Mouse (Mus musculus): ENCODE results near the gene Acap1. TPM values are rescaled to one million over a fixed set of nuclear protein-coding genes. Genes with fewer than 3 reads are reported as not detected.

The Acap1 gene
- polyA plus RNA-seq (2011; ENCODE audit: insufficient read depth, insufficient read length, low replicate concordance, missing spikeins), result 63.5 and 179 TPM in 2 replicates

- peak within 1 kb of the TSS; percentile 90 for H3K27ac ChIP-seq (ENCODE audit: control insufficient read depth, insufficient read depth, low read depth, low read length, poor library complexity)
- peaks cover 4% of the 10 kb centered on the region; the same call in 1 of the 2 replicates for H3K4me1 ChIP-seq (ENCODE audit: control insufficient read depth, insufficient read depth, low read length)
- peak within 1 kb of the TSS; percentile 64 for H3K4me3 ChIP-seq (replicated peaks; ENCODE audit: control insufficient read depth, low read depth, low read length)
- peak; percentile 14; the same call in 1 of the 2 replicates for TF ChIP-seq POLR2A (IDR thresholded peaks at IDR 0.05; ENCODE audit: borderline replicate concordance, control insufficient read depth, low read depth, low read length)
- no peak for TF ChIP-seq CTCF (IDR thresholded peaks at IDR 0.05; ENCODE audit: control insufficient read depth, insufficient read depth, low read length)
- WGBS, result 9% methylated on average over 4 of the region's 4 CpGs
Measured at GRCm38 (mm10) chr11:69895291-69895690, at the start of gene Acap1. TSS of gene Acap1 (minus strand) at chr11:69895539.

DNA sequence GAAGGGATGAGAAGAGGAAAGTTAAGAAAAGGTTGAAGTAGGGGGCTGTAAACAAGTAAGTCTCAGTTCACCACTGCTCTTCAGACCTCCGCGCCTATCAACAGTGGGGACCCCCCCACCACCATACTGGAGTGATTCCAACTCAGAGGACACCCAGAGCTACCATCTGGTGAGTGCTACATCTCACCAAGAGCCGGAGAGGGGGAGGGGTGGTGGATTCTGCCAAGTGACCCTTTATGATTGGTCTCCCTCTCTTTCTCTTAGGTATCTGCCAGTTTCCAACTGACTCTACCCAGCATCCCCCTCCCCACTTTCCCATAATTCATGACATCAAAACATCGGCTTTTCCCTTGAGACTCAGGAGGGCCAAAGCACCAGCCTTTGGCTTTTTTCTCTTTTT, 45.6 kb upstream of the Acap1 start:
- Histone ChIP-seq H3K4me3 (replicated peaks; ENCODE audit: control insufficient read depth, low read depth, low read length) (no peak overlapping the region), H3K27ac (ENCODE audit: control insufficient read depth, insufficient read depth, low read depth, low read length, poor library complexity) (no peak overlapping the region), H3K4me1 (ENCODE audit: control insufficient read depth, insufficient read depth, low read length) (no peaks in the 10 kb centered on the region)
- TF ChIP-seq POLR2A (IDR thresholded peaks at IDR 0.05; ENCODE audit: borderline replicate concordance, control insufficient read depth, low read depth, low read length), result no peak
- TF ChIP-seq CTCF (IDR thresholded peaks at IDR 0.05; ENCODE audit: control insufficient read depth, insufficient read depth, low read length), result no peak
- 85% methylated on average over 4 of the region's 4 CpGs for WGBS

GRCm38 (mm10) chr11:69939731-69940130, 44.4 kb upstream of the Acap1 start:
- TF ChIP-seq POLR2A (IDR thresholded peaks at IDR 0.05; ENCODE audit: borderline replicate concordance, control insufficient read depth, low read depth, low read length), result no peak
- TF ChIP-seq CTCF (IDR thresholded peaks at IDR 0.05; ENCODE audit: control insufficient read depth, insufficient read depth, low read length), result no peak
- WGBS, result 92% methylated on average over 17 of the region's 17 CpGs
- Histone ChIP-seq H3K4me1 (ENCODE audit: control insufficient read depth, insufficient read depth, low read length) (no peaks in the 10 kb centered on the region), H3K27ac (ENCODE audit: control insufficient read depth, insufficient read depth, low read depth, low read length, poor library complexity) (no peak overlapping the region), H3K4me3 (replicated peaks; ENCODE audit: control insufficient read depth, low read depth, low read length) (no peak overlapping the region)

DNA sequence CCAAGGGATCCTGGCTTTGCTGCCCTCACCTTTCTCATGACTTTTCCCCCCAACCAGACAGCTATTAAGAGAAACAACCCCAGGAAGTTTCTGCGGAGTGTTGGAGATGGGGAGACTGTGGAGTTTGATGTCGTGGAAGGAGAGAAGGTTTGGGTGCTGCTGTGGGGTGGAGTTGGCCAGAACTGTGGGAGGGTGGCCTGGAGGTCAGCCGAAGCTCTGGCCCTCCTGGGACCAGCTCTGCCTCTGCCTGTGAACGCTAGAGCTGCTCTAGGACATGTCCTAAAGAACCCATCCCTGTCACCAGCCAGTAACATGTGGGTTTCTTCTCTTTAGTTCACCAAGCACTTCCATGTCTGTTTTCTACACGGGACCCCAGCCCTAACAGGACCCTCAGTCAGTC, 43.8 kb upstream of the Acap1 start:
- TF ChIP-seq POLR2A (IDR thresholded peaks at IDR 0.05; ENCODE audit: borderline replicate concordance, control insufficient read depth, low read depth, low read length) (no peak), CTCF (IDR thresholded peaks at IDR 0.05; ENCODE audit: control insufficient read depth, insufficient read depth, low read length) (no peak)
- no peak overlapping the region for H3K4me3 ChIP-seq (replicated peaks; ENCODE audit: control insufficient read depth, low read depth, low read length)
- H3K4me1 ChIP-seq (ENCODE audit: control insufficient read depth, insufficient read depth, low read length), result no peaks in the 10 kb centered on the region; the same call in 1 of the 2 replicates
- WGBS, result 77% methylated on average over 5 of the region's 5 CpGs
- no peak overlapping the region for H3K27ac ChIP-seq (ENCODE audit: control insufficient read depth, insufficient read depth, low read depth, low read length, poor library complexity)

GRCm38 (mm10) chr11:69938401-69938979, 43.2 kb upstream of the Acap1 start:
- Histone ChIP-seq H3K27ac (ENCODE audit: control insufficient read depth, insufficient read depth, low read depth, low read length, poor library complexity) (no peak overlapping the region), H3K4me3 (replicated peaks; ENCODE audit: control insufficient read depth, low read depth, low read length) (no peak overlapping the region), H3K4me1 (ENCODE audit: control insufficient read depth, insufficient read depth, low read length) (no peaks in the 10 kb centered on the region; the same call in 1 of the 2 replicates)
- TF ChIP-seq CTCF (IDR thresholded peaks at IDR 0.05; ENCODE audit: control insufficient read depth, insufficient read depth, low read length) (no peak), POLR2A (IDR thresholded peaks at IDR 0.05; ENCODE audit: borderline replicate concordance, control insufficient read depth, low read depth, low read length) (no peak)
- WGBS, result 76% methylated on average over 9 of the region's 9 CpGs

- TF ChIP-seq CTCF (IDR thresholded peaks at IDR 0.05; ENCODE audit: control insufficient read depth, insufficient read depth, low read length) (no peak), POLR2A (IDR thresholded peaks at IDR 0.05; ENCODE audit: borderline replicate concordance, control insufficient read depth, low read depth, low read length) (no peak)
- H3K4me1 ChIP-seq (ENCODE audit: control insufficient read depth, insufficient read depth, low read length), result no peaks in the 10 kb centered on the region; the same call in 1 of the 2 replicates
- no peak overlapping the region for H3K27ac ChIP-seq (ENCODE audit: control insufficient read depth, insufficient read depth, low read depth, low read length, poor library complexity)
- WGBS, result 84% methylated on average over 5 of the region's 5 CpGs
- H3K4me3 ChIP-seq (replicated peaks; ENCODE audit: control insufficient read depth, low read depth, low read length), result no peak overlapping the region
Measured at GRCm38 (mm10) chr11:69937834-69938233, 42.5 kb upstream of the Acap1 start.

DNA sequence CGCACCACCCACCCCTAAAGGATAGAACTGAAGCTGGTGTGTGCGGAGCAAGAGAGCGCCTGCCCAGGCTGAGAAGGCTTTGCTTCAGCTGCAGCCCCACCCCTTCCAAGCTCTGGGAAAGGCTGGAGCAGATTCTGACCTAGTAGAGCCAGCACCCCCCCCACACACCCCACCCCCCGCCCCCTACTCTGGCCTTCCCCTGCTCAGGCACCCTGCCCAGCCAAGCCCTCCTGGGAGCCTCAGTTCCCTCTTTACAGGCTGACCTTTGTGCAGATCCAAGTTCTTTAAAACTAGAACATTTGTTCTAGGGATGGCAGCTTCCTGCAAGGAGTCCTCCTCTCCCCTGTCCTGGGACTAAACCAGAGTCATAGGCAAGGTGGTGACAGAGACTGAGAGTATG, 42.0 kb upstream of the Acap1 start:
- no peak for TF ChIP-seq POLR2A (IDR thresholded peaks at IDR 0.05; ENCODE audit: borderline replicate concordance, control insufficient read depth, low read depth, low read length)
- no peak for TF ChIP-seq CTCF (IDR thresholded peaks at IDR 0.05; ENCODE audit: control insufficient read depth, insufficient read depth, low read length)
- WGBS, result 59% methylated on average over 4 of the region's 4 CpGs
- Histone ChIP-seq H3K4me1 (ENCODE audit: control insufficient read depth, insufficient read depth, low read length) (peaks cover 2% of the 10 kb centered on the region; the same call in 1 of the 2 replicates), H3K27ac (ENCODE audit: control insufficient read depth, insufficient read depth, low read depth, low read length, poor library complexity) (no peak overlapping the region), H3K4me3 (replicated peaks; ENCODE audit: control insufficient read depth, low read depth, low read length) (no peak overlapping the region)

- TF ChIP-seq CTCF (IDR thresholded peaks at IDR 0.05; ENCODE audit: control insufficient read depth, insufficient read depth, low read length) (no peak), POLR2A (IDR thresholded peaks at IDR 0.05; ENCODE audit: borderline replicate concordance, control insufficient read depth, low read depth, low read length) (no peak)
- Histone ChIP-seq H3K4me3 (replicated peaks; ENCODE audit: control insufficient read depth, low read depth, low read length) (no peak overlapping the region), H3K27ac (ENCODE audit: control insufficient read depth, insufficient read depth, low read depth, low read length, poor library complexity) (no peak overlapping the region), H3K4me1 (ENCODE audit: control insufficient read depth, insufficient read depth, low read length) (peaks cover 4% of the 10 kb centered on the region)
- 53% methylated on average over 9 of the region's 9 CpGs for WGBS
Measured at GRCm38 (mm10) chr11:69936714-69937347, 41.5 kb upstream of the Acap1 start.

Measured in bone marrow, adult 2 months (tissue).